37 mouse cellular contexts compared by ENCODE assay signal in the genomic region with DNA sequence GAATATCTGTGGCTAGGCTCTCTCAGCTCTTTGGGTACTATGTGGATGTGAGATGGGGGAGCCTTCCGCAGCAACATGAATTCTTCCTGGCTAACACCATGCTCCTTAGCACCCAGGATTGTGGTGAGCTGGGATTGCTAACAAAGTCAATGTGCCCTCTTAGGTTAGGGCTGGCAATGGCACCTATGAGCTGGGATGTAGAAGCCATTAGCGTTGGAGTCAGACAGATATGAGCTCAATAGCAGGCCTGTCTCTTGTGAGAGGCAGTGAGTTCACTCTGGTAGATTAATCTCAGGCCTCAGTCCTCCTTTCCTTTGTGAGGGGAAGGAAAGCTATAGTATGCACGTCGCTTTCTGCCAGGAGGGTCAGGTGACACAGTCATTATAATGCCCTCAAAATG. TPM values are rescaled to one million over a fixed set of nuclear protein-coding genes. Genes with fewer than 3 reads are reported as not detected.
"Had no signal": no experiment of that assay in that cellular context is flagged by ENCODE, and none has a peak within 500 bp of the region (broad histone marks: within the 10 kb centered on the region; RNA-seq: fewer than 3 reads in every experiment).

No protein-coding gene starts in this region.

- H3K36me3 ChIP-seq: hindbrain, embryonic 12.5 days; intestine, embryonic 15.5 days; limb, embryonic 10.5 days; limb, embryonic 12.5 days; liver, embryonic 13.5 days; liver, embryonic 15.5 days had no signal

- DNase-seq: gastrocnemius, adult 2 months; gastrocnemius, postnatal 10 days; gastrocnemius, postnatal 25 days; heart, adult 2 months; heart, postnatal 10 days; heart, postnatal 4 days; kidney, adult 8-10 months; kidney, postnatal 10 days; kidney, postnatal 36 days; liver; liver, embryonic 13.5 days had no signal

- H3K9me3 ChIP-seq: heart, embryonic 10.5 days; heart, embryonic 12.5 days; hindbrain, embryonic 10.5 days; hindbrain, embryonic 12.5 days; intestine, embryonic 15.5 days; limb, embryonic 10.5 days; limb, embryonic 12.5 days; liver, embryonic 13.5 days; liver, embryonic 15.5 days had no signal

- H3K4me2 ChIP-seq: heart, embryonic 12.5 days; hindbrain, embryonic 12.5 days; hindbrain, embryonic 14.5 days; intestine, embryonic 15.5 days; limb, embryonic 12.5 days; liver, embryonic 11.5 days; liver, embryonic 13.5 days; liver, embryonic 15.5 days had no signal

- H3K4me1 ChIP-seq: limb, embryonic 10.5 days; liver, embryonic 13.5 days; liver, embryonic 15.5 days had no signal

- H3K4me3 ChIP-seq: gastrocnemius, adult 2 months; heart, adult 2 months; heart, embryonic 10.5 days; heart, embryonic 12.5 days; hindbrain, embryonic 10.5 days; hindbrain, embryonic 12.5 days; intestine, embryonic 15.5 days; layer of hippocampus, adult 2 months; left cerebral cortex, adult 2 months; limb, embryonic 10.5 days; limb, embryonic 12.5 days; liver, embryonic 13.5 days; liver, embryonic 15.5 days had no signal

- ATAC-seq: forebrain, embryonic 16.5 days; inflammation-experienced regulatory T-cells, adult 6 months; intestine, embryonic 15.5 days; intestine, postnatal 0 days had no signal

- H3K27ac ChIP-seq: heart, embryonic 10.5 days; hindbrain, embryonic 10.5 days; hindbrain, embryonic 12.5 days; intestine, embryonic 15.5 days; left cerebral cortex, adult 2 months; limb, embryonic 10.5 days; limb, embryonic 12.5 days; liver, embryonic 13.5 days; liver, embryonic 15.5 days had no signal

- H3K9ac ChIP-seq: heart, embryonic 12.5 days; hindbrain, embryonic 12.5 days; hindbrain, embryonic 14.5 days; intestine, embryonic 15.5 days; limb, embryonic 12.5 days; liver, embryonic 13.5 days; liver, embryonic 15.5 days had no signal

- H3K27me3 ChIP-seq: heart, embryonic 12.5 days; hindbrain, embryonic 12.5 days; intestine, embryonic 15.5 days; limb, embryonic 12.5 days; liver, embryonic 13.5 days; liver, embryonic 15.5 days had no signal

RNA-seq across cellular contexts. Expression of a gene that starts 56.3 kb away (rescaled TPM):
- total RNA-seq: gastrocnemius, adult 2 months; gastrocnemius, postnatal 10 days; gastrocnemius, postnatal 25 days; gastrocnemius, postnatal 4 days; granulocyte monocyte progenitor cell, adult 5-6 weeks; heart, adult 2 months; heart, postnatal 10 days; heart, postnatal 25 days; heart, postnatal 4 days; layer of hippocampus, adult 2 months; layer of hippocampus, postnatal 10 days; layer of hippocampus, postnatal 25 days; left cerebral cortex, adult 2 months; left cerebral cortex, postnatal 14 days; left cerebral cortex, postnatal 36 days had no signal
- polyA plus RNA-seq: forebrain, embryonic 16.5 days; frontal cortex, adult 2 months; heart, adult 2 months; heart, embryonic 10.5 days; heart, embryonic 12.5 days; heart, embryonic 14.5 days; heart, embryonic 16.5 days; hindbrain, embryonic 10.5 days; hindbrain, embryonic 12.5 days; hindbrain, embryonic 14.5 days; inflammation-experienced regulatory T-cells, adult 6 months; intestine, embryonic 15.5 days; intestine, postnatal 0 days; limb, embryonic 10.5 days; limb, embryonic 12.5 days; limb, embryonic 14.5 days; liver, embryonic 11.5 days; liver, embryonic 13.5 days; liver, embryonic 15.5 days had no signal
